Mouse (Mus musculus) gastrocnemius, postnatal 10 days (tissue): ENCODE measurements around the gene Bdh2. TPM values are rescaled to one million over a fixed set of nuclear protein-coding genes. Genes with fewer than 3 reads are reported as not detected.

Experiments
- total RNA-seq, 2 experiments: library from RNA; stranded (reverse); gene quantifications; 2 replicates each; pipeline ENCODE4 v1.2.3; 2021

The Bdh2 gene
- total RNA-seq, 2 experiments from 2014 or later, result 4.4 to 5.6 TPM

Other genes with a start within 250 kb of the Bdh2 start
- gene Cenpe, start 68.7 kb upstream of the Bdh2 start, total RNA-seq, result 1 to 10 TPM; 3.6 to 5.0 TPM
- 1 to 10 TPM in 1 of 2 experiments, under 1 TPM in 1; 0.23 to 7.5 TPM for gene Slc9b2, start 26.5 kb downstream of the Bdh2 start, total RNA-seq
- gene Slc9b1, start 66.8 kb downstream of the Bdh2 start, total RNA-seq, result not detected
- 10 to 100 TPM; 21.3 to 21.8 TPM for gene Cisd2, start 142.7 kb downstream of the Bdh2 start, total RNA-seq
- gene Ube2d3, start 156.9 kb downstream of the Bdh2 start, total RNA-seq, result 100 to 1,000 TPM; 340 to 341 TPM
- gene Manba, start 204.4 kb downstream of the Bdh2 start, total RNA-seq, result 10 to 100 TPM in 1 of 2 experiments, 1 to 10 TPM in 1; 6.8 to 12.8 TPM